Mouse (Mus musculus): ENCODE results near the gene Creb3l2.

DNA sequence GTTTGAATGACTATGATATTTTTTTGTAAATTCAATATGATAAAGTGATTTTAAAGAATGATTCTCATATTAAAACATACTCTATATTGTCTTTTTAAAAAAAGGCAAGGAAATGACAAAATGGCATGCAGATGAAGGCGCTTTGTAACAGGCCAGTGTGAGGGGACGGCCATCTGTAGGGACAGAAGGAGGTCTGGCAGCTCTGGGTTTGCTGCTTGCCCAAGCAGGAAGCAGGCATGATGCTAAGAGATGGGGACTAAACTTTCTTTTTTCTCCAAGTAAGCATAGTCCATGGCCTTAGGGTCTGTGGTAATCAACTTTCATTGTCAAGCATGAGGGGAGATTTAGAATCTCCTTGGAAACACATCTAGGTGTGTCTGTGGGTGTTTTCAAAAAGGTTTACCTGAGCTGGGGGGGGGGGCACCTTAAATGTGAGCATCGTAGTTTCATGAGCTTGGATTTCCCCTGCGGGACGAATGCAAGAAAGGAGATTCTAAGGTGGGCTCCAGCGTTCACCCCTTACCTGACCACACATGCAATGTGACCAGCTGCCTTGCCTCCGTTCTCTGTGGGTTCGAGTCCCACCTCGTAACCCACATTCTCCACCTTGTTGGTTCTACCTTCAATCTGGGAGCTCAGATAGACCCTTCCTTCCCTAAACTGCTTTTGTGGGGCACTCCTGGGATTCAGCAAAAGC lies 115.9 kb downstream of the Creb3l2 start:
- TF ChIP-seq CTCF (IDR thresholded peaks at IDR 0.05; ENCODE audit: control insufficient read depth, insufficient read depth, insufficient read length), result no peak
- no peak for TF ChIP-seq MYOD1 (IDR thresholded peaks at IDR 0.05; ENCODE audit: control insufficient read depth, insufficient read length, low read depth)
- TF ChIP-seq CEBPB (IDR thresholded peaks at IDR 0.05; ENCODE audit: low read depth), result no peak
- no peak for TF ChIP-seq MYOG (IDR thresholded peaks at IDR 0.05; ENCODE audit: control insufficient read depth, extremely low read depth, insufficient read length)
- TF ChIP-seq MAX (IDR thresholded peaks at IDR 0.05), result no peak
- no peak for TF ChIP-seq USF1 (IDR thresholded peaks at IDR 0.05; ENCODE audit: low read depth)
